Mouse (Mus musculus) erythroblast, embryonic 14.5 days (primary cell): Measurements from ENCODE around the gene Alms1. TPM values are rescaled to one million over a fixed set of nuclear protein-coding genes. Genes with fewer than 3 reads are reported as not detected.

Source experiments
- H3K27me3 ChIP-seq: 2 replicates; pipeline ENCODE4 v1.6.1; 2012; ENCODE audit warnings: inconsistent platforms; ENCODE audit not compliant: control insufficient read depth
- H3K36me3 ChIP-seq: 2 replicates; pipeline ENCODE4 v1.6.1; 2012; ENCODE audit warnings: mild to moderate bottlenecking, inconsistent platforms; ENCODE audit not compliant: control insufficient read depth
- H3K4me1 ChIP-seq: 2 replicates; pipeline ENCODE4 v1.6.1; 2012; ENCODE audit warnings: inconsistent platforms; ENCODE audit not compliant: control insufficient read depth
- H3K4me3 ChIP-seq: replicated peaks from 2 replicates; pipeline ENCODE3; 2012; ENCODE audit warnings: moderate library complexity, mild to moderate bottlenecking, inconsistent platforms
- H3K9me3 ChIP-seq: 2 replicates; pipeline ENCODE4 v1.6.1; 2012; ENCODE audit warnings: low read length, inconsistent platforms, mixed read lengths; ENCODE audit not compliant: control insufficient read depth
- GATA1 ChIP-seq: IDR thresholded peaks from 2 replicates; pipeline ENCODE4 v1.6.1; 2012; ENCODE audit warnings: low read length, inconsistent platforms, mixed read lengths
- TAL1 ChIP-seq: IDR thresholded peaks from 3 replicates; pipeline ENCODE4 v1.6.1; 2012; ENCODE audit warnings: low read length, inconsistent platforms, mixed read lengths
- polyA plus RNA-seq: library from polyadenylated mRNA; stranded (reverse); fragments of >175 nt; gene quantifications from 2 replicates; pipeline ENCODE4 v1.2.3, GENCODE M21; 2012

Alms1 gene
- polyA plus RNA-seq, result 0.07 and 0.10 TPM in 2 replicates

- H3K9me3 ChIP-seq, result no peaks in the 10 kb centered on the region
- H3K4me3 ChIP-seq, result peak within 1 kb of the TSS; percentile 73
- H3K4me1 ChIP-seq, result peaks cover 34% of the 10 kb centered on the region
- no peak for TF ChIP-seq TAL1
- TF ChIP-seq GATA1, result no peak
- no peaks in the 10 kb centered on the region for H3K36me3 ChIP-seq
- peaks cover 6% of the 10 kb centered on the region for H3K27me3 ChIP-seq
These were observed at the start of gene Alms1 for GRCm38 (mm10) chr6:85587396-85588143. Gene Alms1, plus strand, starts transcription at chr6:85587531.

- TF ChIP-seq GATA1, result no peak
- TF ChIP-seq TAL1, result no peak
- no peaks in the 10 kb centered on the region for H3K36me3 ChIP-seq
- H3K27me3 ChIP-seq, result no peaks in the 10 kb centered on the region
- H3K9me3 ChIP-seq, result no peaks in the 10 kb centered on the region
- no peak overlapping the region for H3K4me3 ChIP-seq
- H3K4me1 ChIP-seq, result no peaks in the 10 kb centered on the region
These were observed 43.8 kb upstream of the Alms1 start for GRCm38 (mm10) chr6:85543351-85544175.

GRCm38 (mm10) chr6:85544251-85544881 lies 43.0 kb upstream of the Alms1 start:
- Histone ChIP-seq H3K9me3 (no peaks in the 10 kb centered on the region), H3K4me3 (no peak overlapping the region), H3K27me3 (no peaks in the 10 kb centered on the region), H3K36me3 (no peaks in the 10 kb centered on the region), H3K4me1 (no peaks in the 10 kb centered on the region)
- TF ChIP-seq TAL1 (no peak), GATA1 (no peak)

GRCm38 (mm10) chr6:85547642-85548041 lies 39.7 kb upstream of the Alms1 start:
- no peak overlapping the region for H3K4me3 ChIP-seq
- H3K36me3 ChIP-seq, result no peaks in the 10 kb centered on the region
- TF ChIP-seq GATA1 (no peak), TAL1 (no peak)
- H3K4me1 ChIP-seq, result no peaks in the 10 kb centered on the region
- no peaks in the 10 kb centered on the region; the same call in 1 of the 2 replicates for H3K9me3 ChIP-seq
- H3K27me3 ChIP-seq, result no peaks in the 10 kb centered on the region

- TF ChIP-seq GATA1 (no peak), TAL1 (no peak)
- H3K9me3 ChIP-seq, result no peaks in the 10 kb centered on the region
- no peak overlapping the region for H3K4me3 ChIP-seq
- no peaks in the 10 kb centered on the region for H3K4me1 ChIP-seq
- H3K27me3 ChIP-seq, result no peaks in the 10 kb centered on the region
- no peaks in the 10 kb centered on the region for H3K36me3 ChIP-seq
These were observed 25.0 kb upstream of the Alms1 start for GRCm38 (mm10) chr6:85562374-85562773.

GRCm38 (mm10) chr6:85572816-85573215 lies 14.5 kb upstream of the Alms1 start:
- Histone ChIP-seq H3K36me3 (no peaks in the 10 kb centered on the region), H3K27me3 (no peaks in the 10 kb centered on the region), H3K4me3 (no peak overlapping the region), H3K4me1 (no peaks in the 10 kb centered on the region), H3K9me3 (no peaks in the 10 kb centered on the region)
- no peak for TF ChIP-seq GATA1
- no peak for TF ChIP-seq TAL1

- no peak overlapping the region for H3K4me3 ChIP-seq
- TF ChIP-seq GATA1 (no peak), TAL1 (no peak)
- H3K36me3 ChIP-seq, result no peaks in the 10 kb centered on the region
- no peaks in the 10 kb centered on the region for H3K4me1 ChIP-seq
- peaks cover 10% of the 10 kb centered on the region for H3K27me3 ChIP-seq
- H3K9me3 ChIP-seq, result no peaks in the 10 kb centered on the region
These were observed 5.6 kb upstream of the Alms1 start for GRCm38 (mm10) chr6:85581688-85582087.

- H3K4me3 ChIP-seq, result no peak overlapping the region
- H3K27me3 ChIP-seq, result peaks cover 10% of the 10 kb centered on the region
- no peak for TF ChIP-seq TAL1
- H3K9me3 ChIP-seq, result no peaks in the 10 kb centered on the region
- no peaks in the 10 kb centered on the region for H3K36me3 ChIP-seq
- peaks cover 25% of the 10 kb centered on the region for H3K4me1 ChIP-seq
These were observed 2.7 kb upstream of the Alms1 start for GRCm38 (mm10) chr6:85584612-85585011.

GRCm38 (mm10) chr6:85586805-85587367 lies 445 bp upstream of the Alms1 start:
- H3K4me1 ChIP-seq, result peaks cover 34% of the 10 kb centered on the region
- no peaks in the 10 kb centered on the region for H3K36me3 ChIP-seq
- peaks cover 10% of the 10 kb centered on the region for H3K27me3 ChIP-seq
- peak overlapping the region; percentile 73 for H3K4me3 ChIP-seq
- no peaks in the 10 kb centered on the region for H3K9me3 ChIP-seq
- TF ChIP-seq GATA1 (no peak), TAL1 (no peak)
